Mouse (Mus musculus): Measurements from ENCODE around the gene Ifne.

- TF ChIP-seq CTCF (IDR thresholded peaks at IDR 0.05; ENCODE audit: borderline replicate concordance, control insufficient read depth, extremely low read depth, insufficient read depth, low read length, poor library complexity) = no peak
- TF ChIP-seq POLR2A (IDR thresholded peaks at IDR 0.05; ENCODE audit: control insufficient read depth, extremely low read depth, insufficient read depth, low read length, poor library complexity) = no peak
Measured at GRCm38 (mm10) chr4:88912187-88912586, 32.2 kb upstream of the Ifne start.

All from thymus, adult 2 months (tissue).